Mouse (Mus musculus): ENCODE data around the gene Herpud1. TPM values are rescaled to one million over a fixed set of nuclear protein-coding genes. Genes with fewer than 3 reads are reported as not detected.

The Herpud1 gene
- total RNA-seq, 2 experiments from 2014 or later = 34.4 to 36.1 TPM

GRCm38 (mm10) chr8:94443153-94443552, 56.9 kb downstream of the Herpud1 start:
- intact Hi-C loops (cut with DNase I) = no loop called here
- no peak for DNase-seq

GRCm38 (mm10) chr8:94444480-94444879, 58.2 kb downstream of the Herpud1 start:
- DNase-seq = no peak

More at GRCm38 (mm10) chr8:94444480-94444879, 58.2 kb downstream of the Herpud1 start:
- intact Hi-C loops (cut with DNase I) = no loop called here

Other genes with a start within 250 kb of the Herpud1 start
- gene Mt4, start 249.2 kb upstream of the Herpud1 start, total RNA-seq (2021) = not detected
- gene Mt3, start 233.8 kb upstream of the Herpud1 start, total RNA-seq (2021) = 100 to 1,000 TPM; 204 to 210 TPM
- gene Mt2, start 213.8 kb upstream of the Herpud1 start, total RNA-seq (2021) = 10 to 100 TPM; 48.9 to 50.5 TPM
- gene Mt1, start 207.4 kb upstream of the Herpud1 start, total RNA-seq (2021) = 10 to 100 TPM; 40.5 to 51.0 TPM
- 10 to 100 TPM; 51.0 to 52.1 TPM for gene Nup93, start 171.9 kb upstream of the Herpud1 start, total RNA-seq (2021)
- under 1 TPM; 0.28 to 0.54 TPM for gene Slc12a3, start 57.2 kb upstream of the Herpud1 start, total RNA-seq (2021)
- gene Nlrc5, start 47.9 kb downstream of the Herpud1 start, total RNA-seq (2021) = under 1 TPM; 0.30 to 0.81 TPM
- gene Cpne2, start 146.6 kb downstream of the Herpud1 start, total RNA-seq (2021) = 10 to 100 TPM; 56.9 to 67.4 TPM
- 10 to 100 TPM; 42.9 to 47.7 TPM for gene Rspry1, start 215.5 kb downstream of the Herpud1 start, total RNA-seq (2021)
- 10 to 100 TPM; 39.0 to 54.3 TPM for gene Fam192a, start 215.6 kb downstream of the Herpud1 start, total RNA-seq (2021)

Measured in left cerebral cortex, postnatal 4 days (tissue).